Mouse (Mus musculus): Measurements from ENCODE around the gene H2-Eb1. TPM values are rescaled to one million over a fixed set of nuclear protein-coding genes. Genes with fewer than 3 reads are reported as not detected.

H2-Eb1 gene
- polyA plus RNA-seq, 1 experiment from 2014 or later: 54.0 TPM

DNA sequence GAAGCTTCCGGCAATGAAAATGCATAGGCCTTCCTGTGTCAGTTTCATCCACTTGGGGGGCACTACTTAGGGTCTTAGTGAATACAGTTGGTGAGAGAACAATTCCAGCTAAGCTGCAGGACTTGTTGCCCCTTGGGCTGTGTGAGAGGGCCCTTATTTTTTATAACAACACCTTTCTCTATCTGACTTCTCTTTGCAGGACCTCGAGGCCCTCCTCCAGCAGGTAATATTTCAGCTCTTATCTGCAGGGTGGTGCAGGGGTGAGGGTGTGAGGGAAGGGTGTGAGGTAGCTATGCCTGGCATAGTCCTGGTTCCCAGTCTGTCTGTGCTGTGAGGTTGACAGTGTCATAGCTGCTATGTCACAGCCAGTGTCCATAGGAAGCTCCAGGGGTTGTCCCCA, 37.4 kb upstream of the H2-Eb1 start:
- H3K9me3 ChIP-seq (replicated peaks; ENCODE audit: control insufficient read depth, low read length): no peaks in the 10 kb centered on the region
- no peaks in the 10 kb centered on the region for H3K36me3 ChIP-seq (ENCODE audit: control insufficient read depth, insufficient read depth)
- H3K4me3 ChIP-seq (ENCODE audit: low read length): no peak overlapping the region
- H3K27ac ChIP-seq (ENCODE audit: low read length): no peak overlapping the region
- WGBS: 64% methylated on average over 2 of the region's 2 CpGs
- H3K4me2 ChIP-seq (ENCODE audit: low read depth, low read length): no peak overlapping the region
- peaks cover 13% of the 10 kb centered on the region for H3K27me3 ChIP-seq (ENCODE audit: control insufficient read depth, insufficient read depth, low read length)
- ATAC-seq (replicated peaks; ENCODE audit: extremely low read depth, insufficient read depth, low FRiP score): no peak
- H3K9ac ChIP-seq (ENCODE audit: low read length): no peak overlapping the region
- peaks cover 10% of the 10 kb centered on the region; the same call in 1 of the 2 replicates for H3K4me1 ChIP-seq (ENCODE audit: control insufficient read depth, insufficient read depth, low read length)

DNA sequence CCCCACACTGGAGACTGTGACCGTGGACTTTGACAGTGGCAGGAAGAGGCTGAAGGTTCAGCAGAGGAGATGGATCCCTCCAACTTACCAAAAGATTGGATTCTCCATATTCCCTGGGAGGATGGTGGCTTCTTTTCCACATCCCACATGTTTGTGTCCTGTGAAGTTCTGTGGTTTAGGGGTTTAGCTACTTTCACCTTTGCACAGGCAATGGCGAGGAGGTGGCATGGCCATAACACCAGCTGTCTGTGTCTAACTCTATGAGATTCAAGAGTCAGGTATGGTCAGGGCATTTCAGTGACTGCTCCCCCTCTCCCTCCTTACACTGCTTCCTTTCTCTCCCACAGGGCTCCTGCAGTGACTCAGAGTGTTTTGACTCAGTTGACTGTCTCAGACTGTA, 36.9 kb upstream of the H2-Eb1 start:
- Histone ChIP-seq H3K4me3 (ENCODE audit: low read length) (no peak overlapping the region), H3K9me3 (replicated peaks; ENCODE audit: control insufficient read depth, low read length) (no peaks in the 10 kb centered on the region), H3K27me3 (ENCODE audit: control insufficient read depth, insufficient read depth, low read length) (peaks cover 9% of the 10 kb centered on the region), H3K4me1 (ENCODE audit: control insufficient read depth, insufficient read depth, low read length) (peaks cover 8% of the 10 kb centered on the region; the same call in 1 of the 2 replicates), H3K4me2 (ENCODE audit: low read depth, low read length) (no peak overlapping the region), H3K36me3 (ENCODE audit: control insufficient read depth, insufficient read depth) (no peaks in the 10 kb centered on the region), H3K27ac (ENCODE audit: low read length) (no peak overlapping the region), H3K9ac (ENCODE audit: low read length) (no peak overlapping the region)
- WGBS: 86% methylated on average over 2 of the region's 2 CpGs
- no peak for ATAC-seq (replicated peaks; ENCODE audit: extremely low read depth, insufficient read depth, low FRiP score)

DNA sequence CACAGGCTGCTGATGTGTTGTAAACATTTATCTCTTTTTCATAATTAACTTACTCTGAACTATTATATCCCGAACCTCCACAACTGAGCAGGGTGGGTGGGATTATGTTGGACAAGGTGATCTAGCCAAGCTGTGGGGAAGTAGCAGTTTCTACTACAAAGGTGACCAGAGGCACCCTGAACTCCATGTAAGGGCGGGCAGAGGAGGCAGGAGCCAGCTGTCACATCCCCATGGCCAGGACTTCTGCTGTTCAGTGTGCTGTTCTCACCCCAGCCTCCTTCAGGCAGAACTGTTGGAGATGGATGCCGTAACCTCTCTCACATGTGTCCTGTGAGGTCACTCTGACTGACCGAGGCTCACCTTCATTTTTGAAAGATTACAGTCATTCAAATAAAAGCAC, 35.9 kb upstream of the H2-Eb1 start:
- Histone ChIP-seq H3K27me3 (ENCODE audit: control insufficient read depth, insufficient read depth, low read length) (peaks cover 6% of the 10 kb centered on the region), H3K4me3 (ENCODE audit: low read length) (no peak overlapping the region), H3K36me3 (ENCODE audit: control insufficient read depth, insufficient read depth) (no peaks in the 10 kb centered on the region), H3K4me1 (ENCODE audit: control insufficient read depth, insufficient read depth, low read length) (0 out of 2 replicates have a peak, but pooled peaks cover 2% of the 10 kb centered on the region), H3K4me2 (ENCODE audit: low read depth, low read length) (no peak overlapping the region), H3K9me3 (replicated peaks; ENCODE audit: control insufficient read depth, low read length) (no peaks in the 10 kb centered on the region), H3K9ac (ENCODE audit: low read length) (no peak overlapping the region), H3K27ac (ENCODE audit: low read length) (no peak overlapping the region)
- 71% methylated on average over 4 of the region's 4 CpGs for WGBS
- no peak for ATAC-seq (replicated peaks; ENCODE audit: extremely low read depth, insufficient read depth, low FRiP score)

DNA sequence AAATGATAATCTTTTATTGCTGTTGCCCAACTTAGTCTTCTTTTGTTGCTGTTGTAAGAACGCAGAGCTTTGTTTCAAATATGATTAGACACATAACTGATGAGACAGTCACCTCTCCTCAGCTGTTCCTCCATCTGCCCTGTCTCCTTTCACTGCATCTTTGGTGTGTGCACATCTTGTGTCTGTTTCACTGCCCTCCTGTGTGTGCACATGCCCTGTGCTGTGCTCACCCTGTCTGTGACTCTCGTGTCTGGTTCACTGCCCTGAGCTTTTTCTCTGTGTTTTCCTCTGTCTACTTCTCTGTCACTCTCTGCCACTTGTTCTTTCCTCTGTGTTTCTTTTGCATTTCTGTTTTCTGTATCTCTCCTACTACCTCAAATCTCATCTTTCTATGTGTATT, 35.4 kb upstream of the H2-Eb1 start:
- H3K4me2 ChIP-seq (ENCODE audit: low read depth, low read length): no peak overlapping the region
- no peak overlapping the region for H3K9ac ChIP-seq (ENCODE audit: low read length)
- H3K27me3 ChIP-seq (ENCODE audit: control insufficient read depth, insufficient read depth, low read length): peaks cover 2% of the 10 kb centered on the region; the same call in 1 of the 2 replicates
- no peak overlapping the region for H3K4me3 ChIP-seq (ENCODE audit: low read length)
- no peaks in the 10 kb centered on the region for H3K4me1 ChIP-seq (ENCODE audit: control insufficient read depth, insufficient read depth, low read length)
- WGBS: 75% methylated on average over 2 of the region's 2 CpGs
- H3K36me3 ChIP-seq (ENCODE audit: control insufficient read depth, insufficient read depth): no peaks in the 10 kb centered on the region
- no peak for ATAC-seq (replicated peaks; ENCODE audit: extremely low read depth, insufficient read depth, low FRiP score)
- no peak overlapping the region for H3K27ac ChIP-seq (ENCODE audit: low read length)
- H3K9me3 ChIP-seq (replicated peaks; ENCODE audit: control insufficient read depth, low read length): no peaks in the 10 kb centered on the region

DNA sequence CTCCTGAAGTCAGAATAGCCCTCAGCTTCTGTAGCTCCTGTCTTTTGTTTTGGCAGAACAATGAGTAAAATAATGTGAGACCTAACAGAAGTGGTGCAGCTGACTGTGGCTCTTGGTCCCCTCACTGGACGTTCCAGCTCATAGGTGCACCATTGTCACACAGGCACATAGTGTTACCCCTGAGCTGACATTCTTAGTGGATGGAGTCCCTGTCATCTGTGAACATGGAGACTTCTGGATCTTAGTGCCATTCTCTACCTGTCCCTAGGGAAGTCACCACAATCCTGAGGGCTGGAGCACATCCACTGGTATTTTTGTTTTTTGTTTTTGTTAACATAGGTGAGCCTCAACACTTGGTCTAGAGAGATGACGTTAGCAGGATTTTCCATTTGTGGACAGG, 34.7 kb upstream of the H2-Eb1 start:
- Histone ChIP-seq H3K4me2 (ENCODE audit: low read depth, low read length) (no peak overlapping the region), H3K4me3 (ENCODE audit: low read length) (no peak overlapping the region), H3K27me3 (ENCODE audit: control insufficient read depth, insufficient read depth, low read length) (no peaks in the 10 kb centered on the region), H3K9me3 (replicated peaks; ENCODE audit: control insufficient read depth, low read length) (no peaks in the 10 kb centered on the region), H3K4me1 (ENCODE audit: control insufficient read depth, insufficient read depth, low read length) (no peaks in the 10 kb centered on the region), H3K9ac (ENCODE audit: low read length) (no peak overlapping the region), H3K36me3 (ENCODE audit: control insufficient read depth, insufficient read depth) (no peaks in the 10 kb centered on the region), H3K27ac (ENCODE audit: low read length) (no peak overlapping the region)
- no peak for ATAC-seq (replicated peaks; ENCODE audit: extremely low read depth, insufficient read depth, low FRiP score)
- WGBS: 68% methylated on average over 2 of the region's 2 CpGs

DNA sequence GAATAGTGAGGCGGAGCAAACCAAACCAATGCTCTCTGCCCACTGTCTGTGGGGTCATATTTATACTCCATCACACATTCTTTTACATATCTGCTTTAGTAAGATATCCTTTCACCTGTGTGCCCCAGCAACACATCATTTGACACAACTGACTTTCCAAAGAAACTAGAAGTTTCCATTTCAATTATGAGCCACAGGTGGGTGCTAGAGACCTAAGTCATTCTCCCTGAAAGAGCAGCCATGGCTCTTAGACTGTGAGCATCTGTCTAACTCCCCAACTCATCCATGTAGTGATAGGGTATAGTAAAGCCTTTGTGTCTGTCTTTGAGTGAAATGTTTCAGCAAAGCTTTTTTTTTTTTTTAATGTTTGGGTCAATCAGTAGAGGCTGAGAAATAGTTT, 33.6 kb upstream of the H2-Eb1 start:
- H3K4me2 ChIP-seq (ENCODE audit: low read depth, low read length): no peak overlapping the region
- no peaks in the 10 kb centered on the region for H3K27me3 ChIP-seq (ENCODE audit: control insufficient read depth, insufficient read depth, low read length)
- H3K4me3 ChIP-seq (ENCODE audit: low read length): no peak overlapping the region
- H3K4me1 ChIP-seq (ENCODE audit: control insufficient read depth, insufficient read depth, low read length): no peaks in the 10 kb centered on the region
- H3K27ac ChIP-seq (ENCODE audit: low read length): no peak overlapping the region
- 82% methylated on average over 1 of the region's 1 CpGs for WGBS
- H3K9ac ChIP-seq (ENCODE audit: low read length): no peak overlapping the region
- no peaks in the 10 kb centered on the region for H3K36me3 ChIP-seq (ENCODE audit: control insufficient read depth, insufficient read depth)
- no peak for ATAC-seq (replicated peaks; ENCODE audit: extremely low read depth, insufficient read depth, low FRiP score)
- peaks cover 2% of the 10 kb centered on the region; the same call in 1 of the 2 replicates for H3K9me3 ChIP-seq (replicated peaks; ENCODE audit: control insufficient read depth, low read length)

DNA sequence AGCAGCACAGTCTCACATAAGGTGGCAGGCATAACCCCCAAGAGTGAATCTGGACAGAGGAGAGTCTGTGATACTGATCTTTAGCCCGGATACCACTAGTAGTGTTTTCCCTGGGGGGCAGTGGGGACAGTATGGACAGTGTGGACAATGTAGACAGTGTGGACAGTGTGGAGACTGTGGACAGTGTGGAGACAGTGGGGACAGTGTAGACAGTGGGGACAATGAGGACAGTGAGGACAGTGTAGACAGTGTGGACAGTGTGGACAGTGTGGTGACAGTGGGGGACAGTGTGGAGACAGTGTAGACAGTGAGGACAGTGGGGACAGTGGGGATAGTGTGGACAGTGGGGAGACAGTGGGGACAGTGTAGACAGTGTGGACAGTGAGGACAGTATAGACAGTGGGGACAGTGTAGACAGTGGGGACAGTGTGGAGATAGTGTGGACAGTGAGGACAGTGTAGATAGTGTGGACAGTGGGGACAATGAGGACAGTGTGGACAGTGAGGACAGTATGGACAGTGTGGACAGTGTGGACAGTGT, 25.1 kb upstream of the H2-Eb1 start:
- no peak overlapping the region for H3K4me3 ChIP-seq (ENCODE audit: low read length)

DNA sequence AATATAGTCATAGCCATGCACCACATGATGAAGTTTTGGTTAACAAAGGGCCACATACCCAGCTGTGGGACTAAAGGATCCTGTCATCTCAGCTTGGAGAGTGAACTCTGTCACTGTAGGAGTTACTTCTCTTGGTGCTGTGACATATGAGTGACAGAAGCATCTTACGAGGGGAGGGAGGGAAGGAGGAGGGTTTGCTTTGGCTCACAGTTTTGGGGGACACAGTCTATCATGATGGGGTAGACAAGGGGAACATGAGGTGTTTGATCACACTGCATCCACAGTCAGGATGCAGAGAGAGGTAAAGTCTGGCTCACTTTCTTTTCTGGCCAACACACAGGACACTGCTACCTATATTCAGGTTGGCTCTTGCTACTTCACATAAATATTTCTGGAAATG, 23.8 kb upstream of the H2-Eb1 start:
- H3K27me3 ChIP-seq (ENCODE audit: control insufficient read depth, insufficient read depth, low read length): no peaks in the 10 kb centered on the region
- WGBS: 47% methylated on average over 1 of the region's 1 CpGs
- H3K4me2 ChIP-seq (ENCODE audit: low read depth, low read length): no peak overlapping the region
- H3K4me3 ChIP-seq (ENCODE audit: low read length): no peak overlapping the region
- H3K27ac ChIP-seq (ENCODE audit: low read length): no peak overlapping the region
- H3K4me1 ChIP-seq (ENCODE audit: control insufficient read depth, insufficient read depth, low read length): no peaks in the 10 kb centered on the region
- no peak for ATAC-seq (replicated peaks; ENCODE audit: extremely low read depth, insufficient read depth, low FRiP score)
- no peaks in the 10 kb centered on the region for H3K36me3 ChIP-seq (ENCODE audit: control insufficient read depth, insufficient read depth)
- no peak overlapping the region for H3K9ac ChIP-seq (ENCODE audit: low read length)
- H3K9me3 ChIP-seq (replicated peaks; ENCODE audit: control insufficient read depth, low read length): no peaks in the 10 kb centered on the region; the same call in 1 of the 2 replicates

More for the DNA sequence above, 25.1 kb upstream of the H2-Eb1 start:
- no peaks in the 10 kb centered on the region for H3K36me3 ChIP-seq (ENCODE audit: control insufficient read depth, insufficient read depth)
- ATAC-seq (replicated peaks; ENCODE audit: extremely low read depth, insufficient read depth, low FRiP score): no peak
- H3K27ac ChIP-seq (ENCODE audit: low read length): no peak overlapping the region
- WGBS: 63% methylated on average over 1 of the region's 1 CpGs
- no peak overlapping the region for H3K4me2 ChIP-seq (ENCODE audit: low read depth, low read length)
- no peak overlapping the region for H3K9ac ChIP-seq (ENCODE audit: low read length)
- peaks cover 2% of the 10 kb centered on the region; the same call in 1 of the 2 replicates for H3K9me3 ChIP-seq (replicated peaks; ENCODE audit: control insufficient read depth, low read length)
- no peaks in the 10 kb centered on the region for H3K27me3 ChIP-seq (ENCODE audit: control insufficient read depth, insufficient read depth, low read length)
- H3K4me1 ChIP-seq (ENCODE audit: control insufficient read depth, insufficient read depth, low read length): no peaks in the 10 kb centered on the region

DNA sequence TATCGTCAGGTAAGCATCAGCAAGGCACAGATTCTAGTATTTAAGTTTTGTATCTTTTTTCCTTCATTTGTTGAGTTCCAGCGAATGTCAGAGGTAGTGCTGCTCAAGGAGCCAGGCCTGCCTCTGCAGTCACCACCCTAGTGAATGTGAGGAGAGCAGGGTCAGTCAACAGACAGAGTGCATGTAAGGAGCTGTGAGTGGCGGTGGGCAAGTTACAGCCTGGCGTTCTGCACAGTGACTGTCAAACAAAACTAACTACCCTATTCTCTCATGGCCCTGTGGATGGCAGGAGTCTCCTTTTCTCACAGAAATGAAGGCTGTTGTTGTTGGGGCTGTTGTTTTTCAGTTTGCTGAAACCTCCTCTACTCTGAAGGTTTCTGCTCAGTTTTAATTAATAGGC, 20.3 kb upstream of the H2-Eb1 start:
- H3K4me1 ChIP-seq (ENCODE audit: control insufficient read depth, insufficient read depth, low read length): no peaks in the 10 kb centered on the region
- H3K27me3 ChIP-seq (ENCODE audit: control insufficient read depth, insufficient read depth, low read length): no peaks in the 10 kb centered on the region
- no peaks in the 10 kb centered on the region for H3K36me3 ChIP-seq (ENCODE audit: control insufficient read depth, insufficient read depth)
- H3K4me3 ChIP-seq (ENCODE audit: low read length): no peak overlapping the region
- ATAC-seq (replicated peaks; ENCODE audit: extremely low read depth, insufficient read depth, low FRiP score): no peak
- H3K4me2 ChIP-seq (ENCODE audit: low read depth, low read length): no peak overlapping the region
- no peak overlapping the region for H3K27ac ChIP-seq (ENCODE audit: low read length)
- 69% methylated on average over 4 of the region's 4 CpGs for WGBS
- no peaks in the 10 kb centered on the region for H3K9me3 ChIP-seq (replicated peaks; ENCODE audit: control insufficient read depth, low read length)
- H3K9ac ChIP-seq (ENCODE audit: low read length): no peak overlapping the region
